Mouse (Mus musculus) stomach, postnatal 0 days (tissue): ENCODE results near the gene Gp9. TPM values are rescaled to one million over a fixed set of nuclear protein-coding genes. Genes with fewer than 3 reads are reported as not detected.

ENCODE experiments used
- ATAC-seq: fragments of 200-750 bp; cut with Nextera tagmentation; 2 replicates; pipeline ENCODE4 v1.8.0; 2017; ENCODE audit not compliant: low FRiP score, low TSS enrichment
- DNase-seq: peaks from one replicate; pipeline ENCODE4 v3.0.0-alpha.2; 2016; ENCODE audit warnings: low spot score
- H3K27ac ChIP-seq: fragments of 300-500 bp; sonication (generic); replicated peaks from 2 replicates; pipeline ENCODE4 v1.5.1; 2014; ENCODE audit warnings: mild to moderate bottlenecking, control low read depth
- H3K27me3 ChIP-seq: fragments of 300-500 bp; sonication (generic); 2 replicates; pipeline ENCODE4 v1.6.1; 2014; ENCODE audit warnings: low read length; ENCODE audit not compliant: control insufficient read depth, insufficient read depth
- H3K36me3 ChIP-seq: fragments of 300-500 bp; sonication (generic); 2 replicates; pipeline ENCODE4 v1.6.1; 2014; ENCODE audit warnings: low read length, mixed read lengths; ENCODE audit not compliant: control insufficient read depth, insufficient read depth
- H3K4me1 ChIP-seq: fragments of 300-500 bp; sonication (generic); replicated peaks from 2 replicates; pipeline ENCODE4 v1.6.1; 2014; ENCODE audit warnings: antibody characterized with exemption; ENCODE audit not compliant: control insufficient read depth, insufficient read depth
- H3K4me2 ChIP-seq: fragments of 300-500 bp; sonication (generic); replicated peaks from 2 replicates; pipeline ENCODE4 v1.6.1; 2014; ENCODE audit warnings: low read depth, mild to moderate bottlenecking, control low read depth, moderate library complexity
- H3K4me3 ChIP-seq: fragments of 300-500 bp; sonication (generic); 2 replicates; pipeline ENCODE4 v1.5.1; 2014; ENCODE audit warnings: low read depth, low read length, control low read depth
- H3K9ac ChIP-seq: fragments of 300-500 bp; sonication (generic); 2 replicates; pipeline ENCODE4 v1.6.1; 2014; ENCODE audit warnings: mild to moderate bottlenecking, low read length, control low read depth, mixed read lengths
- H3K9me3 ChIP-seq: fragments of 300-500 bp; sonication (generic); 2 replicates; pipeline ENCODE4 v1.6.1; 2016; ENCODE audit warnings: low read length; ENCODE audit not compliant: control insufficient read depth
- CTCF ChIP-seq: IDR thresholded peaks from 2 replicates; pipeline ENCODE4 v1.5.1; 2016; ENCODE audit warnings: antibody characterized with exemption, low read depth, mild to moderate bottlenecking, moderate library complexity
- EP300 ChIP-seq: optimal IDR thresholded peaks from 2 replicates; pipeline ENCODE3; 2016; ENCODE audit warnings: antibody characterized with exemption
- WGBS: fragments of 180-500 bp; shearing (Covaris S2); extraction: QIAGEN DNeasy Blood & Tissue Kit; methylation state at CpG from one replicate; pipeline ENCODE4 v1.1.7; 2014; 5-methylcytosine and 5-hydroxymethylcytosine counted together
- polyA plus RNA-seq: library from polyadenylated mRNA; unstranded; fragments of >200 nt; fragmentation: Nextera tagmentation; extraction: Ambion mirVana; gene quantifications from 2 replicates; pipeline ENCODE4 v1.2.1, GENCODE M21; 2015

Gp9 gene
- polyA plus RNA-seq, 1 experiment from 2014 or later: 0.40 TPM

GRCm38 (mm10) chr6:87810311-87810710 lies 32.4 kb downstream of the Gp9 start:
- no peak for TF ChIP-seq EP300
- no peak for TF ChIP-seq CTCF
- Histone ChIP-seq H3K9ac (peak overlapping the region; percentile 87), H3K27me3 (no peaks in the 10 kb centered on the region), H3K27ac (no peak overlapping the region), H3K4me2 (peak overlapping the region; percentile 88), H3K36me3 (no peaks in the 10 kb centered on the region), H3K4me1 (no peaks in the 10 kb centered on the region), H3K4me3 (peak overlapping the region; percentile 86), H3K9me3 (no peaks in the 10 kb centered on the region)
- no peak for DNase-seq
- 36% methylated on average over 6 of the region's 6 CpGs for WGBS
- ATAC-seq: no peak

DNA sequence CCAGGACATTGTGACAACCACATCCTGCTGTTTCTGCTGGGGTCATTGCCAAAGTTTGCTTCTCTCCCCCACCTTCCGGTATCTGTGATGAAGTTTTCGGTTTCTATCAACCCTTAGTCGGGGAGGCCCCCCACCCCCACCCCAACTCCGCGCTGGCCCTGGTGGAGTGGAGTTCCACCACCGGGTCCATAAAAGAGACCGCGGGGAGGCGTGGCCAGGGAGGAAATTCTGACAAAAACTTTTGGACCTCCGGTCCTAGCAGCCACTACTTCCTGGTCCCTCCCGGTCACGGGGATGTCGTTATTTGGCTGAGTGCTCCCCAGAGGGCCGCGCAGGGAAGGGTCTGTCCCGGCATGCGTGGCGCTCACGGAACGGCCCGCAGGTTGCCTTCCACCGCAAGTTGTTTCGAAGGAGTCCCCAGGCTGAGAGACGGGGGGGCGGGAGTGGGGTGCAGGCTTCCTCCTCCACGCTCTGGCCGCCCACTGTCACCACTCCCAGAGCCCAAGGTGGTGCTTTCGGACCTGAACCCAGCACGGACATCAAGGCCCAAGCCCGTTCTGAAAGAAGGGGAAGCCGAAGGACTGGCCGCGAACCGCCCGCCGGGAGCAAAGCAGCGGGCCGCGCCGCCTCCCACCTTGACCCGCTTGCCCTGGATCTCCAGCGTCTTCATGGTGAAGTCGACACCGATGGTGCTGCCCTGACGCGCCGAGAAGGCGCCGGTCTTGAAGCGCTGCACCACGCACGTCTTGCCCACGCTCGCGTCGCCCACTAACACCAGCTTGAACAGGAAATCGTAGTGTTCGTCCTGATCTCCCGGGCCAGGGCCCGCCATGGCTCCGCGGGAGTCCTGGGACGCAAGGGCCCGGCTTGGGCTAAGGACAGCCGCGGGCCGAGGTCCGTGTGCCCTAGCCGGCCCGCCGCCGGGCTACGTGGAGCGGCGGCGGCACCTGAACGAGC lies 33.1 kb downstream of the Gp9 start:
- ATAC-seq: peak; percentile 45
- Histone ChIP-seq H3K27ac (peak overlapping the region; percentile 95), H3K9ac (peak overlapping the region; percentile 87), H3K9me3 (no peaks in the 10 kb centered on the region), H3K4me1 (no peaks in the 10 kb centered on the region), H3K4me2 (peak overlapping the region; percentile 88), H3K27me3 (no peaks in the 10 kb centered on the region), H3K36me3 (no peaks in the 10 kb centered on the region), H3K4me3 (peak overlapping the region; percentile 86)
- under 1% methylated on average over 77 of the region's 77 CpGs for WGBS
- no peak for TF ChIP-seq CTCF
- TF ChIP-seq EP300: no peak
- DNase-seq: peak; percentile 72

DNA sequence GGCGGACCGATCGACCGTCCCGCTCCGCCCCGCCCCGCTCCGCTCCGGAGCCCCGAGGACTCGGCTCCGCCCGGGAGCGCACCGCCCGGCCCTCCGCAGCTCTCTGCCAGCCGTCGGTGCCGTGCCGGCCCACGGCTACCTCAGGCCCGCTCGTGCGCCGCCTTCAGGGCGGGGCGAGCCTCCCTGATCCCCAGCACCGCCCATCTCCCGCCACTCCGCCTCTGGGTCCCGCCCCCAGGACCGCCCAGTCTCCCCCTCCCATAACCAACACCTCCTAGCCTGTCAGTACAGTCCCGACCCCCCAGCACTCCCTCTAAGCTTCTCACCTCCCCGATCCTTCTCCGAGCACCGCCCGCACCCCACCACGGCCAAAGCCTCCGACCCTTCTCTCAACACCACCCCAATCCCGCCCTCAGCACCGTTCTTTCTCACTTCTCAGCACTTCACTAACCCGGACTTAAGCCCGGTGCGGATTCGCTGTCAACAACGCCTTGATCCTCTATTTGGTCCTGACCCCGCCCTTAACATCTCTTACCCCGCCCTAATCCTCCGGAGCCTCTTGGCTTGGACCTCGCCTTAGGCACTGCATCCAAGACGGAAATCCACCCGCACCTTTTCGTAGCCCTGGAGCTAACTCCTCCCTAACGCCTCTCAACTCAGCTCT lies 33.9 kb downstream of the Gp9 start, which contains the start of gene Rab43:
Rab43 (minus strand) TSS at position 490 of the 664 bp plus-strand sequence.
- no peak for TF ChIP-seq EP300
- TF ChIP-seq CTCF: peak; percentile 56

GRCm38 (mm10) chr6:87812656-87813055 lies 34.8 kb downstream of the Gp9 start:
- TF ChIP-seq EP300 (no peak), CTCF (no peak)
- no peaks in the 10 kb centered on the region for H3K9me3 ChIP-seq
- H3K36me3 ChIP-seq: peaks cover 3% of the 10 kb centered on the region; the same call in 1 of the 2 replicates
- H3K27me3 ChIP-seq: no peaks in the 10 kb centered on the region
- H3K27ac ChIP-seq: peak overlapping the region; percentile 95
- no peak for ATAC-seq
- H3K9ac ChIP-seq: no peak overlapping the region; the same call in 1 of the 2 replicates
- peak overlapping the region; percentile 88 for H3K4me2 ChIP-seq
- no peaks in the 10 kb centered on the region for H3K4me1 ChIP-seq
- WGBS: 86% methylated on average over 1 of the region's 1 CpGs
- no peak for DNase-seq
- peak overlapping the region; percentile 86; the same call in 1 of the 2 replicates for H3K4me3 ChIP-seq

More for the DNA sequence above, 33.9 kb downstream of the Gp9 start, which contains the start of gene Rab43:
- ATAC-seq (peak; percentile 95), DNase-seq (peak; percentile 94)
- no peaks in the 10 kb centered on the region for H3K4me1 ChIP-seq
- H3K9ac ChIP-seq: peak within 1 kb of the TSS; percentile 87
- H3K4me3 ChIP-seq: peak within 1 kb of the TSS; percentile 86
- WGBS: under 1% methylated on average over 39 of the region's 56 CpGs
- peak within 1 kb of the TSS; percentile 88 for H3K4me2 ChIP-seq
- H3K9me3 ChIP-seq: no peaks in the 10 kb centered on the region
- peak within 1 kb of the TSS; percentile 95 for H3K27ac ChIP-seq
- H3K36me3 ChIP-seq: no peaks in the 10 kb centered on the region
- no peaks in the 10 kb centered on the region for H3K27me3 ChIP-seq

GRCm38 (mm10) chr6:87814486-87814885 lies 36.6 kb downstream of the Gp9 start:
- DNase-seq: no peak
- Histone ChIP-seq H3K36me3 (peaks cover 11% of the 10 kb centered on the region), H3K27me3 (no peaks in the 10 kb centered on the region), H3K9me3 (no peaks in the 10 kb centered on the region), H3K27ac (no peak overlapping the region), H3K4me1 (no peaks in the 10 kb centered on the region), H3K9ac (no peak overlapping the region), H3K4me2 (no peak overlapping the region), H3K4me3 (no peak overlapping the region)
- 81% methylated on average over 5 of the region's 5 CpGs for WGBS
- TF ChIP-seq EP300: no peak
- no peak for ATAC-seq
